Mouse (Mus musculus): ENCODE results near the gene C1rl.
"Not testable (repeated sequence)": the region's sequence is repeated elsewhere in the genome, so short reads cannot be mapped to it uniquely, and the experiment has no call there.

C1rl gene

DNA sequence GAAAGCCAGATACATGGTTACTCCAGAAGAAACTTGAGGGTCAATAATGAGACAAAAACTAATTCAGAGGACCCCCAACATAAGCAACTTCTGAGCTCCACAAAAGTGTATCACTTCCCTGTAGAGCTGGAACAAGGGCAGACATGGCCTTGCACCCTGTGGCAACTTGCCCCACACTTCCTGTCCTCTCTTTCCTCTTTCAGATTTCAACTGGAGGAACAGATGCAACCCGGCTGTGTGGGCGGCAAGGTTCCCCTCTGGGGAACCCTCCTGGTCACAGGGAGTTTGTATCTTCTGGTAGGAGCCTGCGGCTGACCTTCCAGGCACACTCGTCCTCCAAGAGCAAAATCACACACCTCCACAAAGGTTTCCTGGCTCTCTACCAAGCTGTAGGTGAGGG, 12.1 kb downstream of the C1rl start:
- no peak for DNase-seq (ENCODE audit: low spot score)

DNA sequence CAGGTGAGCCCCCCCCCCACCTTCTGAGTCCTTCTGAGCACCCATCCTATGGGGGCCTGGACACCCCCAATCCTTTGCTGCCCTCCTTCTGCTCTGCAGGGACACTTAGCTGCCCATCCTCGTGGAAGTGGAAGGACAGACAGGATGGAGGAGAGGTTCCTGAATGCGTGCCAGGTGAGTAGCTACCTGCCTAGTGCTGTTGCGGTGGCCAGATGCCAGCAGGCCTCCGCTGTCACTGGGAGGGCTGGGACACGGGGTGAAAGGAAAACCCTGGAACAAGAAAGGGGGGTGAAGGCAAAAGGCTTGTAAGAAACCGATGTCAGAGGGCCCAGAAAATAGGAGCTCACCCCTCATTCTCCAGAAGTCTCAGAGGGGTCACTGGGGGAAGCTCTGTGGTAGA, 14.1 kb downstream of the C1rl start:
- DNase-seq (ENCODE audit: low spot score), result no peak

DNA sequence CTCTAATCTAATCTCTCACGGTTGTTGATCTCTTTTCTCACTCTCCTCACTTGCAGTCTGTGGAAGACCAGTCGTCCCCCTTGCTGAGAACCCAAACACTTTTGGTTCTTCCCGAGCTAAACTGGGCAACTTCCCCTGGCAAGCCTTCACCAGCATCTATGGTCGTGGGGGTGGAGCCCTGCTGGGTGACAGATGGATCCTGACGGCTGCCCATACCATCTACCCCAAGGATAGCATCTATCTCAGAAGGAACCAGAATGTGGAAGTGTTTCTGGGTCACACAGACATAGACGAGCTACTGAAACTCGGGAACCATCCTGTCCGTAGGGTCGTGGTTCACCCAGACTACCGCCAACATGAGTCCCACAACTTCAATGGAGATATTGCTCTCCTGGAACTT, 15.4 kb downstream of the C1rl start:
- no peak for DNase-seq (ENCODE audit: low spot score)

DNA sequence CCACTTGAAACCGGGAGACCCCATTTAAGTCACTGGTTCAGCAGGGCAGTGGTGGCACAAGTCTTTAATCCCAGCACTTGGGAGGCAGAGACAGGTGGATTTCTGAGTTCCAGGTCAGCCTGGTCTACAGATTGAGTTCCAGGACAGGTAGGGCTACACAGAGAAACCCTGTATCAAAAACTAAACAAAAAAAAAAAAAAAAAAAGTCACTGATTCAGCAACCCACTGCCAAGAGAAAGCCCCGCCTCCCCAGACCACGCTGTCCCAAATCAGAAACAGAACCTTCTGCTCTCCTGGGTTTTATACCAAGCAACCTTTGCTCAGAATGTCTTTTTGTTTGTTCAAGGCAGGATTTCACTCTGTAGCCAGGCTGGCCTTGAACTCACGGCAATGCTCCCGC, 16.3 kb downstream of the C1rl start:
- DNase-seq (ENCODE audit: low spot score), result not testable (repeated sequence)

DNA sequence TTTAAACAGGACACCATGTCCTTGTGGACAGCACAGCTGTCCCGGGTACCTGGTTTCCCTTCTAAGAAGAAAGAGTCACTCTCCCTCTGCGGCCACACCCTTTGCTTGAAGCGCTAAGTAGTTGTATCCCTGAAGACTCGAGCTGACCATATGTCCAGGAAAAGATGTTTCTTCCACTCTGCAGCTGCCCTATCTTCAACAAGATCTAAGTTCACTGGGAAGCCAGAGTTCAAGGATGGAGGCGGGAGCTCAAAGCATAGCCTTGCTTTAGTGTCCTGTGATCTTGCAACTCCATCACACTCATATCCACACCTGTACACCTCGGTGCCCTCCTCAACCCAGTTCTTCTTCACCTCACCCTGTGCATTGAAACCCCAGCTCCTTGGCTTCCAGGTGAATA, 19.0 kb downstream of the C1rl start:
- no peak for DNase-seq (ENCODE audit: low spot score)

DNA sequence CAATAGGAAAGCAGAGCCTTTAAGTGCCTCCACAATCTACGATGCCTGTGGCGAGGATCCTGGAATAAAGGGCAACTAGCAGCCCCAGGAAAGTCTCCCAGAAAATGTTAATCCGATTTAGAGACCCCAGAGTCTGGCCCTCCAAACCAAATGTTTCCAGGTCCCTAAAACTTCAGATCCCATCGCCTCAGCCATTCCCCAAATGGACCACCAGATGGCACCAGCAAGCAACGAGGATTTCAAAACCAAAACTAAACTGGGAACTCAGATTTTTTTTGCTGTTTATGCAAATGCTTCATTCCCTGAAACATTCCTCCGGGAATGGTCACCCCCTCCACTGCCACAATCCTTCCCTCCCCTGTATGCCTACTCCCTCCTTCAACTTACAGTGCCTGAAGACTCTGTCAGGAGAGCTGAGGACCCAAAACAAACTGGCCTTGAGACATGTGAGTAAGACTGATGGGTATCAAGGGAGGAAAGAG, 19.5 kb downstream of the C1rl start, which contains the start of gene C1ra:
C1ra (plus strand) TSS at position 51 of the 482 bp plus-strand sequence.
- peak; percentile 60 for DNase-seq (ENCODE audit: low spot score)

DNA sequence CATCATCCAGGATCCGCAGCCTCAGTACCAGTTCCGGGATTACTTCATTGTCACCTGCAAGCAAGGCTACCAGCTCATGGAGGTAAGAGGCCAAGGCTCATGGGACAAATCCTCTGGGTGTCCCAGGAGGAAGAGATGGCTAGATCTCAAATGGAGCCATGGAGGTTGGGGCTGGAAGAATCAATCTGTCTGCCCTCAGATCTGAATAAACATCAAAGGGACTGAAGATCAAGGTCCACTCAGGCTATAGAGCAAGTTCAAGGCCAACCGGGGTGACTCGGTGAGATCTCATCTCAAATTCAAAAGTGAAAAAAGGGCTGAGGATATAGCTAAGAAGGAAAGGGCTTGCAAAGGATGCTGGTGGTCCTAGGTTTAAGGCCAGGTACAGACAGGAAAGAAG, 24.8 kb downstream of the C1rl start:
- DNase-seq (ENCODE audit: low spot score), result not testable (repeated sequence)

DNA sequence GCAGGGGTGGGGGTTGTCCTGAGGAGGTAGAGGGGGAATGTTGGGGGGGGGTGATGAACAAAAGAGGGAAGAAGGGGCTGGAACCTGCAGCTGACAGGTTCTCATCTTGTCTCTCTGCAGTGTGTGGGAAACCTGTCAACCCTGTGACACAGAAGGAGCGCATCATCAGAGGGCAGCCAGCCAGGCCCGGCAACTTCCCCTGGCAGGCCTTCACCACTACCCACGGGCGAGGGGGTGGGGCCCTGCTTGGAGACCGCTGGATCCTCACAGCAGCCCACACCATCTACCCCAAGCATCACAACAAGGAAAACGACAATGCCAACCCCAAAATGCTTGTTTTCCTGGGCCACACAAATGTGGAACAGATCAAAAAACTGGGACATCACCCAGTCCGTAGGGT, 29.2 kb downstream of the C1rl start:
- DNase-seq (ENCODE audit: low spot score), result not testable (repeated sequence)

DNA sequence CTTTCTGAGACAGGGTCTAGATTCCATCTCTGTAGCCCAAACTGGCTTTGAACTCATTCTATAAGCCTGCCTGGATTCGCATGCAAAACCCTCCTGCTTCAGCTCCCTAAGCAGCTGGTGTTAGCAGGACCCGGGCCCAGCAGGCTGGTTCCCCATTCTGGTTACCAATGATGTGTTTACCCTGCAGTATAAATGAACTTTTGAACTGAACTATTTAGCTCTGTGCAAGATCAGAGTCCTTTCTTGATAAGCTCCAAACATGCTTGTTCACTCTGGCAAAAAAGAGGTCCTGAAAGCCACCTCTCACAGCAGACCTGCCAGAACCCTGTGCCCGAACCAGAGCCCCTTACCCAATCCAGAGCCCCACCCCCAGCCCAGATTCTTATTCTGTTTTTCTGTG, 35.0 kb downstream of the C1rl start:
- no peak for DNase-seq (ENCODE audit: low spot score)

DNA sequence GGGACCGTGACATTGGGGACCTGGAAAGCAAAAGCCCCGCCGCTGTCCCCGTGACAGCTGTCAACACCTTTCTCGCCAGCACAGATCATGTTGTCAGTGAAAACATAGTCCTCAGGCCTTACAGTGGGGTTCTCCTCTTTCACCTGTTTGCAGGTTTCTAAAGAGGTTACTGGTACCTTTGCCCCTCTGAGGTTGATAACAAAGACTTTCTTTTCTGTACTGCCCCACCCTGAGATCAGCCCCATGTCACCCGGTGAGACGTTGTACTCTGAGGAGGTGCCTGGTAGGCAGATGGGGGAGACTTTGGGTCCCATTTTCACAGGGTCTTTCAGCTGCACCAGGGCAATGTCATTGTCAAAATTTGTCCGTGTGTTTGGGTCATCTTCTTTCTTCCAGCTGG, 38.2 kb downstream of the C1rl start:
- no peak for DNase-seq (ENCODE audit: low spot score)

DNA sequence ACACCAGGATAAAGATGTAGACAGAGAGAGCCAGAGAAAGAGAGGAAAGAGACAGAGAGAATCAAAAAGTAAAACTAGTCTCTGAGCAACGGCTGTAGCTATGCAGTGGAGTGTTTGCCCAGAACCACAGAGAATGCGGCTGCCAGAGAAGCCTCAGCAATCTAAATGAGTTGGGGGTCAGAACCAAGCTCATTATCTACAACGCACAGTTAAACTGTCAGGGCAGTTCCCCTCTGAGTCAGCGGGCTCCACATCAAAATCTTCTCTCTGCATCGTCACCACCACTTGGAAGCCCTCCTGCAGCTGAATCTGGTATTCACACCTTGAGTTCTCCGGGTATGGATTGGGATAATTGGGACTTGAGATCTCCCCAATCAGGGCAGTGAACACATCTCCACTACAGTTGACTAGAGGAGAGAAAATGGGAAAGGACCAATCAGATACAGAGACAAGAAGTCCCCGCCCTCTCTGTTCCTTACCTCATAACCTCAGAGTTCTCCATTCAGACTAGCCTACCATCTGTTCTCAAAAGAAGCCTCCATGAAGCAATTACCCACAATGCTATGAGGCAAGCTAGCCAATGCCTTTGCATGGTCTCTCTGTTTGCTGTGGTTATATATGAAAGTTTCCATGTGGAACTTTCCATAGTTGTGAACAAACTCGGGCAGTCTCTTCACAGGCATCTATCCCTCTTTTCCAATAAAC, 43.4 kb downstream of the C1rl start:
- DNase-seq (ENCODE audit: low spot score), result not testable (repeated sequence)

DNA sequence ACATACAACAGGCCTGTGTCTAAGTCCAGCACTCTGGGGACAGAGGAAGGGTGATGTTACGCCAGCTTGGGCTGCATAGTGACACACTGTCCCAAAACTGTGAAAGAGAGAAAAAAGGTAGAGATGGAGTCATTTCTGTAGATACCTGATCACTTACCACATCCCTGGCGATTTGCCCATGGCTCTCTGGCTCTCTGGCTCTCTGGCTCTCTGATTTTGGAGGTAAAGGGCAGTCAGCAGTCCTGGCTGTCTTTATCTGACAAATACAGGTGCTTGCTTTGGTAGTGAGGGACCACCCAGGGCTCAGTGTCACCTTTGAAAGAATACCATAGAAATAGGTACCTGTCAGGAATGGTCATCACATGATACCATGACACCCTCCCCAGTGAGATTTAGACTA, 48.3 kb downstream of the C1rl start:
- DNase-seq (ENCODE audit: low spot score), result not testable (repeated sequence)

DNA sequence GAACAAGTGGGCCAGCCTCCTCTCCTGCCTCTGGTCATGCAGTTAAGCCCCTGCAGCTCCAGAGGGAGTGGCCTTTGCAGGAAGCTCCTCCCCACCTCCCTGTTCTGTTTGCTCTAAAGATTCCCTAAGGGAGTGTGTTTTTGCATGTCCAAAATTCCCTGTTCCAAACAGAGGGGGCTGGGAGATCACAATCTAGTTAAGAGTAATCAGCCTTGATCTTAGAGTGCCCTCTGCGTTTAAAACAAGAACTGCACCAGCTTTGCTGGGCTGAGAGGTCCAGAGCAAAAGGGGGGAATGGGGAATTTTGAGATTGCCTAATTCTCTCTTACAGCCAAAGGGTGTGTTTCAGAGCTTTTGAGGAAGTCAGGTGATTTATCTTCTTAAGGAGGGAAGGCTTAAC, 49.4 kb downstream of the C1rl start, which contains the start of gene C1s1:
C1s1 (minus strand) TSS at position 76 of the 400 bp plus-strand sequence.
- DNase-seq (ENCODE audit: low spot score), result not testable (repeated sequence)

DNA sequence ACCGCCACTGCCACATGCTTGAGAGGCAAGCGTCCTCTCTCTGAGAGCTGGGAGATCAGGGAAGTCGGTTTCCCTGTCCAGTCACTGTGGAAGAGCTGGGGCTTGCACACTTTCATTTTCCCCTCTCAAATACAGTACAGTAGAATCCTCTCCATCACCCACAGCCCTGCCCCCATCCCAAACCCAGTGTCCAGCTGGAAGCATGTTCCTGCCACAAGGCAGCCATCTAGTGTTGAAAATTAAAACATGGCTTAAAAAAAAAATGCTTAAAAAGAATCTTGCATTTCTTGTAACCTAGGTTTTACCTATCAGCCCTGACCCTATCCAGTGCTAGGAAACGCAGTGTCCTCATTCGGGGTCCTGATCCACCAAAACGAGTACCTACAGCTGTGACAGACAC, 51.6 kb downstream of the C1rl start:
- DNase-seq (ENCODE audit: low spot score), result peak; percentile 26

DNA sequence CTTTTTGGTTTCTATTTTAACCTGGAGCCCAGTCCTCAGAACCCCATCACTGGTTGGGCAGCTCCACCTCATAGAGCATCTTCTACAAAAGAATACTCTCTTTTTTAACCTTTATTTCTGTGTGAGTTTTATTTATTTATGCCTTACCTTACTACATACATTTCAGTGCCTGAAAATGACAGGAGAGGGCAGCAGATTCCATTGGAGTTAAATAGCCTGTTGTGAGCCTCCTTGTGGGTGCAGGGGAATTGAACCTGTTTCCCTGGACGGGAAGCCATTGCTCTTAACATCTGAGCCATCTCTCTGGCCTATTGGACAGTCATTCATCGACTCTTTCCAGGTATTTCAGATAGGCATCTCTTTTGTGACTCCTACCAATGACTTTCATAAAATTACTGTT, 52.5 kb downstream of the C1rl start:
- DNase-seq (ENCODE audit: low spot score), result no peak

DNA sequence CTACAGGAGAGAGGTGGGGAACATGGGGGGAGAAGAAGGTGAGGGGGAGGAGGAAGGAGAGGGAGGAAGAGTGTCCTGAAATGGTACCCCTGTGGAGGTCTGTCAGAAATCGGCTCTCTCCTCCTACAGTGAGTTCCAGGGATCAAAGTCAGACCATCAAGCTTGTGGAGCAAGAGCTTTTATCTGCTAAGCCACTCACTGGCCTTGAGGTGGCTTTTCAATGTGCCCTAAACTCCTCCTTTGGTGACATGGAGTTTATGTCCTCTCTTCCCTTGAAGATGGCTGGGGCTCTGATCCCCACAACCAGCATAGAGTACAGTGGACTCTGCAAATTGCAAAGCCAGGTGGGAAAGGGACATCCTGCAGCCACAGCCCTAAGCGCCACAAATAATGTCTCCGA, 55.1 kb downstream of the C1rl start:
- DNase-seq (ENCODE audit: low spot score), result not testable (repeated sequence)

DNA sequence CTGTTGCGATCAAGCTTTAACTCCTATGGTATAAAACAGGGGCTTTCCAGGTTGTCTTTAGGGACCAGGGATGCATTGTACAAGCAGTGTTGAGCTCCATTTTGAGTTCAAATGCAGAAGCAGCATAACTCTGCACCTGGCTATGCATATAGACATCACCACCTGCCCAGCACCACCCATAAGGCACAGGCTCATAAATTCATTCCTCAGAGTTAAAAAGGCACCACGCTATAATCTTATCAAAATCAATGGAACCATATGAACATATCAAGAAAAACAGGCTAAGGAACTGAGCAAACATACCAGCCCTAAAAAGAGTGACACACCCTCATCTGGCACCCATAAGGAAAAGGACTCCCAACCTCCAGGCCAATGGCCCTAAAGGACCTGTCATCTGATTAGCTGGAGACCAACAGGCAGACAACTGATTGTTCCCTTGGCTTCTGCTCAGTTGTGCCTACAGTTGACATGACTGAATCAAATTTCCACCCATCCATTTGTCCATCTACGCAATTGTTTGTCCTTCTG, 56.2 kb downstream of the C1rl start:
- DNase-seq (ENCODE audit: low spot score), result no peak

DNA sequence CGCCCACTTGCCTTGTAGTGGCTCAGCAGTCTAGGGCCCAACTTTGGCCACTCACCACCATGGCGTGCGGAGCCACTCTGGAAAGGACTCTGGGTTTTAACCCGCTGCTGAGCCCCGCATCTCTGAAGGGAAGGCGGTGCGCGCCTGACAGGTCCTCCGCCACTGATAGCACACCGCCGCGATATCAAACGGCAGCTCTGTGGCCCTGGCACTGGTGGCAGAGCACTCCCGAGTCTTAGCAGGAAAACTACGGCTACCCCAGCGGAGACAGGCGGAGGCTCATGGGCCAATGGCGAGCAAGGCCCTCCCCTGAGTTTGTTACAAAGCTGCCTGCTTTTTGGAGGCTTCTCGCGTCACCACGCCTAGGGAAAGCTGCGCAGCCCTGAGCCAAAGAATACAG, 59.9 kb downstream of the C1rl start:
- no peak for DNase-seq (ENCODE audit: low spot score)

DNA sequence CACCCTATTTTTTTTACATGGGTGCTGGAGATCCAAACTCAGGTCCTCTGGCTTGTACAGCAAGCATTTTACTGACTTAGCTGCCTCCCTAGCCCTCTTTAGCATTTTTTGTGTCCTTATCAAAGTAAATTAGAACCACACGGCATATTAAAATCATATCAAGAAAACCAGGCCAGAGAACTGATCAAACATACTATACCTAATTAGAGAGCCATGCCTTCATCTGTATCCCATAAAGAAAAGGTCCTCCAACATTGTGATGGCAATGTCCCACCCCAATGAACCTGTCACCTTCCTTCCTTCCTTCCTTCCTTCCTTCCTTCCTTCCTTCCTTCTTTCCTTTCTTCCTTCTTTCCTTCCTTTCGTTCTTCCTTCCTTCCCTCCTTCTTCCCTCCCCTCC, 63.0 kb downstream of the C1rl start:
- not testable (repeated sequence) for DNase-seq (ENCODE audit: low spot score)
